Mouse (Mus musculus) right cerebral cortex, adult 18-20 months (tissue): ENCODE results near the gene Rabepk.
"Not testable (repeated sequence)": the region's sequence is repeated elsewhere in the genome, so short reads cannot be mapped to it uniquely, and the experiment has no call there.

ENCODE experiments used
- DNase-seq: peaks from one replicate; pipeline ENCODE4 v3.0.0; 2022; ENCODE audit warnings: mixed read lengths

Rabepk gene

GRCm38 (mm10) chr2:34803746-34804145 is 4.0 kb upstream of the Rabepk start:
- DNase-seq, result no peak

DNA sequence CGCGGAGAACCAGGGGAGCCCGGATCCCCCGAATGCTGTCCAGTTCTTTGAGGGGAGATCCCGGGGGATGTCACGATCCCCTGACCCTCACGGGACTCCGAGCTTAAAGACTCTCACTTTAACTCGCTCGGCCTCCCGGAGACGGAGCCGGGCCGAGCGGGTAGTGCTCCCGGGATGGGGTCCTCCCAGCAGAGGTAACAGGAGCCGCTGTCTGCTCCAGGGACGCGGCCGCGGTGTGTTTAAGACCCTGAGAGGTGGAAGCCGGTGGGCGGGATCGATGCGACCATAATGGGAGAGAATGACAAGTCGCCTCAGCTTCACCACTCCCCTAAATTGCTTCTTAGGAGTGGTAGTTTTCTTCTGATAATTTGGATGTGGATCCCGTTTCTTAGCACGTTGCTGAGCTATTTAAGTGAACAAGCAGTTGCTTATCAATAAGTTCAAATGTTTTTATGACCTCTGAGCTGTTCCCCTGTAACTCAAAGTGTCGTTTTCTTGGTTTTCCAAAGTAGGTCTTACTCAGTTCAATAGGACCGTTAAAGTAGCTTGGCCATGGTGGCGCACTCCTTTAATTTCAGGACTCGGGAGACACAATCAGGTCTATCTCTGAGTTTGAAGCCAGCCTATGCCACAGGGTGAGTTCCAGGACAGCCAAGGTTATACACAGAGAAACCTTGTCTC is 3.0 kb upstream of the Rabepk start:
- DNase-seq, result peak; percentile 22

- peak; percentile 98 for DNase-seq
These were observed 2.1 kb upstream of the Rabepk start for GRCm38 (mm10) chr2:34801516-34802482.

DNA sequence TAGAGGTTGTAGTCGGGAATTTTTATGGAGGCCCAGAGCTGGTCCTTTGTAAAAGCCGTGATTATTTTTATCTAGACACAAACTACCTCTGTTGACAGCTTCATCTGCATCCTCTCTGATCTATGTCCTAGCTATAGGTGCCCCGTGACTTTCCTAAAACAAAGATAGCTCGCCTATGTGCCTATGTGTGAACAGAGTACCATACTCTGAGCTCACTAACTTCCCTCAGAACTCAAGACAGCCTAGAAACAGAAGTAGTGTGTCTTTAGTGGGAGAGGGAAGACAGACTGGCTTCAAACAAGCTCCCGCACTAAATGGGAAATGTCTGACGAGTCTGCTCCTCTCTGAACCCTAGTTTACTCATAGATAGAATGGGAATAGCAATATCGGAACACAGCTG is 659 bp upstream of the Rabepk start:
- DNase-seq, result no peak

- no peak for DNase-seq
These were observed 4.3 kb downstream of the Rabepk start for GRCm38 (mm10) chr2:34795426-34795825.

DNA sequence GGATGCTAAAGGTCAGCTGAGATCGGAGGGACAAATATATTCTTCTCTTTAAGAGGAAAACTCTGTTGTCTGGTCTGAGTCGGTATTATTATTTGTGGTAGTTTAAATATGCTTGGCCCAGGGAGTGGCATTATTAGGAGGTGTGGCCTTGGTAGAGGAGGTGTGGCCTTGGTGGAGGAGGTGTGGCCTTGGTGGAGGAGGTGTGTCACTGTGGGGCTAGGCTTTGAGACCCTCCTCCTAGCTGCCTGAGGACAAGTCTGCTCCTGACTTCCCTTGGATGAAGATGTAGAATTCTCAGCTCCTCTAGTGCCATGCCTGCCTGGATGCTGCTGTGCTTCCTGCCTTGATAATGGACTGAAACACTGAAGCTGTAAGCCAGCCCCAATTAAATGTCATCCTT is 5.2 kb downstream of the Rabepk start:
- no peak for DNase-seq

GRCm38 (mm10) chr2:34792543-34792942 is 7.2 kb downstream of the Rabepk start:
- not testable (repeated sequence) for DNase-seq

DNA sequence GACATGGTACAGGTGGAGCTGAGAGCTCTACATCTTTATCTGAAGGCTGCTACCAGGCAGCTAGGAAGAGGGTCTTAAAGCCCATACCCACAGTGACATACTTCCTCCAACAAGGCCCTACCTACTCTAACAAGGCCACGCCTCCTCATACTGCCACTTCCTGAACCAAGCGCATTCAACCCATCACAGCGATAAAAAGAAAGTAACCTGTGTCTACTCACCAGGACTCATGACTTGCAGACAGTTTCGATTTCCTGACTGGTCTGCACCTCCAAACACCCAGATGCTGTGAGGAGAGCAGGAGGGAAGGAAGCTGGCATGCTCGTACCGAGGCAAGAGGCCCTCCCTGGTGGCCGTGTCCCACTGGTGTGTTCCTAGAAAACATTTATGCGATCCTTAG is 9.4 kb downstream of the Rabepk start:
- DNase-seq, result no peak

DNA sequence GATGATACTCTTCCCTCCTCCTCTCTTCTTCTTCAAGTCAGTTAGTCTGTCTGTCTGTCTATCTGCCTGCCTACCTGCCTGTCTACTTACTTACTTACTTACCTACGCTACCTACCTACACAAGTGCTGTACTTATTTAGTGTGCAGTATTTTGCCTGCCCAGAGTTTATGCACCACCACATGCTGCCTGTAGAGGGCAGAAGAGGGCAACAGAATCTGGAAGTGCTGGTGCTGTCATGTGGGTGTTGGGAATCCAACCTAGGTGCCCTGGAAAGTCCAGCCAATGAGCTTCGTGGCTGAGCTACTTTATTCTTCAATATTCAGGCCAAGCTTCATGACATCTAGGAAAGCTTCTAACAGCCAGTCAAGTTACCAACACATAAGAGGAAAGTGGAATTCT is 15.6 kb downstream of the Rabepk start:
- no peak for DNase-seq

DNA sequence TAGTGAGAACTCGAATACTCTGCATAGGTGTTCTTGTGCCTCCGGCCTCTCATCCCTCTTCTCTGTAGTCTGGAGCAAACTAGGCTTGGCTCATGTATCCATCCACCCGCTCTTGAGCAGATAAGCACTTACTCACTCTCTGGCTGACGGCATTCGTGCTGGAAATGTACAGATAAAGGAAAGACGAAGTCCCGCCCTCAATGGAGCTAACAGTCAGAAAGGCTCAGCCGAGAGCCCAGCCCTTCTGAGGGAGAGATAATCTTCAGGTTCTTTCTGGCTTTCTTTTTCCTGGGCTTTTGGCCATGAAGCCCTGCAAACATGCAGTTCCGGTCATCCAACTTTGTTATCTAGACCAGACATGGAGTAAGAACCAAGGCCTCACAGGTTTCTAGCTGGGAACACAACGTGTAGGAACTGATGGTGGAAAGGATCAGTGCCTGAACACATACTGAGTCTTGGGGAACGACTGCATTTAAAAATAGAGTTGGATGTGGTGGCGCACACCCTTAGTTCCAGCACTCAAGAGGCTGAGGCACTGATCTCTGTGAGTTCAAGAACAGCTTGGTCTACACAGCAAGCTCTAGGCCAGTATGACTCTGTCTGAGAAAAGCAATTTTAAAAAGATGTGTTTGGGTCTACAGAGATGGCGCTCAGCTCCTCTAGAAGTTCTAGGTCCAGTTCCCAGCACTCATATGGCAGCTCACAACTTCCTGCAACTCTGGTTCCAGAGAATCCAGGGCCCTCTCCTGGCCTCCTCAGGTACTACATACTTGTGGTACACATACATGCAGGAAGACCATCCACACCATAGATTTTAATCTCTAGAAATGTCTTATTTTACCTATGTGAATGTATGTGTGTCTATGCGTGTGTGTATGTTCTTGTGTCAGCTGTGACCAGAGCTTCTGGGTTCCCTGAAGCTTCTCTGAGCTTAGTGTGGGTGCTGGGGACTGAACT is 16.4 kb downstream of the Rabepk start:
- DNase-seq, result no peak

DNA sequence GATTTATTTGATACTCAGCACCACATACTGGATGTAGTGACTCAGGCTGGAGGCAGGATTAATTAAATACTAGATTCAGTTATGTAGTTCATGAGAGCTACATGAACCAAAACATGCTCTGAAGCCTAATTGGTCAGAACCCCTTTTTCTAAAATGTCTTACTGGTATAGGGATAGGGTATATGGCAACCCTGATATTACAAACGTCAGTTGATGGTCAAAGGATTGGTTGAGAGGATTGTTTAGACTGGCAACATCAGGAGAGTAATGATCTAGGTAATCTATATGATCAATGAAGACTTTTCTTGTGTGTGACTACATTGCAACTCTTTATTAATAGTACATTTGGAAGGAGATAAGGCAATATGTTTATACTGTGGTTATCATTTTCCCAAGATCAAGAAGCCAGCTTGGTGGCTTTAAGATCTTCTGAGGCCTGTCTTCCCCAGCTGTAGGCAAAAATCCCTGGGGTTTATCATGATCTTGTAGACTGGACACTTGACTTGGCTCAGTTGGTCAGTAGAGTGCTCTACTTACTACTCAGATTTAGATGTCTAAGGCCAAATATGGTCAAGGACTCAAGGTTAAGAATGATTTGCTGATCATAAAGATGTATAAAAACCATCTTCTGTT is 22.4 kb downstream of the Rabepk start:
- DNase-seq, result no peak

DNA sequence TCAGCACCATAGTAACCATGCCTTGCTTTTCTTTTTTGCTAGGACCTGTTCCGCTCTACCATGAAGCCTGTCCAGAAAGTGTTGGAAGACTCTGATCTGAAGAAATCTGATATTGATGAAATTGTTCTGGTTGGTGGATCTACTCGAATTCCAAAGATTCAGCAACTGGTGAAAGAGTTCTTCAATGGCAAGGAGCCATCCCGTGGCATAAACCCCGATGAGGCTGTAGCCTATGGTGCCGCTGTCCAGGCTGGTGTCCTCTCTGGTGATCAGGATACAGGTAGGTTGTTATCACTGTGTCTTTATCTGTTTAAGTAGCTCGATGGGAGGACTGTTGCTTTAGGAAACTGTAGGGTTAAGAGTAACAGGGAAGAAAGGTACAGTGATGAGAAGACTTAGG is 25.2 kb downstream of the Rabepk start:
- DNase-seq, result no peak

DNA sequence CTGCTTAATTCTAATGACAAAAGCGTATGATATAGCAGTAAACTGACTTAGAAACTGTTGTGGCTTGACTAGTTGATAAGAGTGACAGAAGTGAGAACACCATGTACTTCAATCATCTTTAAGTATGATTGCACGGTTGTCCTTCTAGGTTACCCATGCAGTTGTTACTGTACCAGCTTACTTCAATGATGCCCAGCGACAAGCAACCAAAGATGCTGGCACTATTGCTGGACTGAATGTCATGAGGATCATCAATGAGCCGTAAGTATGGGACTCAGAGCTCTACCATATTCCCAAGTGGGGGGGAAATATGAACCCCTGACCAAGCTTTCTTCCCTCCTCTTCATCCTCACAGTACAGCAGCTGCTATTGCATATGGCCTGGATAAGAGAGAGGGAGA is 26.0 kb downstream of the Rabepk start:
- DNase-seq, result no peak

DNA sequence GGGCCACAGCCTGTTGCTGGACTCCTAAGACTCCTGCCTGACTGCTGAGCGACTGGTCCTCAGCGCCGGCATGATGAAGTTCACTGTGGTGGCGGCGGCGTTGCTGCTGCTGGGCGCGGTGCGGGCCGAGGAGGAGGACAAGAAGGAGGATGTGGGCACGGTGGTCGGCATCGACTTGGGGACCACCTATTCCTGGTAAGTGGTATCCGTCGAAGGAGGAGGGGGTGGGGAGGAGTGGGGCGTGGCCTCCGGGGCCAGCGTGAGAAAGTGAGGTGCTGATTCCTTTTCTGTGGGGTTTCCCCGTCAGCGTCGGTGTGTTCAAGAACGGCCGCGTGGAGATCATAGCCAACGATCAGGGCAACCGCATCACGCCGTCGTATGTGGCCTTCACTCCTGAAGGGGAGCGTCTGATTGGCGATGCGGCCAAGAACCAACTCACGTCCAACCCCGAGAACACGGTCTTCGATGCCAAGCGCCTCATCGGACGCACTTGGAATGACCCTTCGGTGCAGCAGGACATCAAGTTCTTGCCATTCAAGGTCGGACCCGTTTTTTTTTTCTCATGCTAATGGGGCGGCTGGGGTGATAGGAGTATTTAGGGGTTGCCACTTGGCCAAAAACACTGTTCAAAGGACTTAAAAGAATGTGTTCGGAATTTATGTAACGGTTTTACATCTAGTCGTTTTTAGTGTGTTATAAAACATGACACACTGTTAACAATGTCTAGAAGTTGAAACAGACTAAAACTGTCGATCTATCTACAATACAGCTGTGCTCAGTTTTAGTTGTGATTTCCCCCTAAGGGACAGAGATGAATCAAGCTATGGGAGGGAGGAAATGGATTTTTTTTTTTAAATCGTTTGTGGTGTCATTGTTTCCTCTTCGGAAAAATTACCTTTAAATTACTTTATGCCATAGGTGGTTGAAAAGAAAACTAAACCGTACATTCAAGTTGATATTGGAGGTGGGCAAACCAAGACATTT is 27.2 kb downstream of the Rabepk start:
- DNase-seq, result no peak

GRCm38 (mm10) chr2:34771368-34772226 is 28.1 kb downstream of the Rabepk start, which contains the start of gene Hspa5:
Gene Hspa5 (plus strand): TSS chr2:34771970.
- DNase-seq, result peak; percentile 100

DNA sequence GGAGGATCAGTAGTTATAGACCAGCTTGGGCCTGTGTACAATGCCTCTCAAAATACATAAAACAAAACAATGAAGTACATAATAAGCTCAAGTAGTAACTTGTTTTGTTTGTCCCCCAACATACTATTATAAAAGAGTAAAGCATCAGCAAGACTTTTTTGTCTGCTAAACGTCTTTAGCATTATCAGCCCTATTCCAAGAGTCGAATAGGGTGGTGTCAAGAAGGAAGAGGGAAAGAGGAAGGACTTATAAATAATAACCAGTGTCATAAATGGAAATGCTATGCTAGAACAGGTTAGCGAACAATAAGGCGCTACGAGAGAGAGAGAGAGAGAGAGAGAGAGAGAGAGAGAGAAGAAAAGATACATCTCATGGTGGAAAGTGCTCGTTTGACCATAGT is 28.8 kb downstream of the Rabepk start:
- DNase-seq, result no peak

GRCm38 (mm10) chr2:34770049-34770448 is 29.7 kb downstream of the Rabepk start:
- DNase-seq, result no peak

DNA sequence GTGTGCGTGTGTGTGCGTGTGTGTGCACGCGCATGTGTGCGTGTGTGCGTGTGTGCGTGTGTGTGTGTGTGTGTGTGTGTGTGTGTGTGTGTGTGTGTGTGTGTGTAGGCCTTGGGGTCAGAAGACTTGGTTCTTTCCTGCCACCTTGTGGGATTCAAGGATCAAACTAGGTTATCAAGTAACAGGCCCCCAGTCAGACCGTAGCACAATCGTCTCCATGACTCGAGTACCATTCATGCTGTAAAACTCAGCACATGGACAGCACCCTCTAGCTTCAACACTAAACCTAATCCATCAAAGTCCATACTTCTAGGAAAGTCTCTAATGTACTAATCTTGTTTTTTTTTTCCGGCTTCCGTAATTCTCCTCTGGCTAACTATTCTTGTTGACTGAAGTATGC is 34.9 kb downstream of the Rabepk start:
- no peak for DNase-seq

GRCm38 (mm10) chr2:34762872-34763271 is 36.8 kb downstream of the Rabepk start:
- DNase-seq, result no peak

GRCm38 (mm10) chr2:34762174-34762573 is 37.5 kb downstream of the Rabepk start:
- no peak for DNase-seq
